Mouse (Mus musculus): ENCODE measurements around the gene Myo3a.

The Myo3a gene

DNA sequence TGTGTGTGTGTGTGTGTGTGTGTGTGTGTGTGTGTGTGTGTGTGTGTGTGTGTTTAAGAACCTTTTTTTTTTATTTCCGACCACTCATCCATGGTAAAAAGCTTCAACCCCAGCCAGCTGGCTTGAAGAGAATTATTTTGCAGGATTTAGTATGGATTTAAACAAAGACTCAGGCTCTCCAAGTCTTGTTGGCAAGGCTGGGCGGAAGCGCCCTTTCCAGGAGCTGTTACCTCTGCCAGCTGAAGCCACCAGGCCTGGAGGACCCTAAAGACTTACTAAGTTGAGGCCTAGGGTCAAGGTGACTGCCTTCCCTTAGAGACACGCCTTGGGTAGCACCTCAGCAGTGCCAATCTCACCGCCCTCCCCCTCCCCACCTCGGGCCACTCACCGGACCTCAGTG, 393.2 kb downstream of the Myo3a start:
- DNase-seq (ENCODE audit: extremely low read depth, insufficient read length, low spot score) = no peak

DNA sequence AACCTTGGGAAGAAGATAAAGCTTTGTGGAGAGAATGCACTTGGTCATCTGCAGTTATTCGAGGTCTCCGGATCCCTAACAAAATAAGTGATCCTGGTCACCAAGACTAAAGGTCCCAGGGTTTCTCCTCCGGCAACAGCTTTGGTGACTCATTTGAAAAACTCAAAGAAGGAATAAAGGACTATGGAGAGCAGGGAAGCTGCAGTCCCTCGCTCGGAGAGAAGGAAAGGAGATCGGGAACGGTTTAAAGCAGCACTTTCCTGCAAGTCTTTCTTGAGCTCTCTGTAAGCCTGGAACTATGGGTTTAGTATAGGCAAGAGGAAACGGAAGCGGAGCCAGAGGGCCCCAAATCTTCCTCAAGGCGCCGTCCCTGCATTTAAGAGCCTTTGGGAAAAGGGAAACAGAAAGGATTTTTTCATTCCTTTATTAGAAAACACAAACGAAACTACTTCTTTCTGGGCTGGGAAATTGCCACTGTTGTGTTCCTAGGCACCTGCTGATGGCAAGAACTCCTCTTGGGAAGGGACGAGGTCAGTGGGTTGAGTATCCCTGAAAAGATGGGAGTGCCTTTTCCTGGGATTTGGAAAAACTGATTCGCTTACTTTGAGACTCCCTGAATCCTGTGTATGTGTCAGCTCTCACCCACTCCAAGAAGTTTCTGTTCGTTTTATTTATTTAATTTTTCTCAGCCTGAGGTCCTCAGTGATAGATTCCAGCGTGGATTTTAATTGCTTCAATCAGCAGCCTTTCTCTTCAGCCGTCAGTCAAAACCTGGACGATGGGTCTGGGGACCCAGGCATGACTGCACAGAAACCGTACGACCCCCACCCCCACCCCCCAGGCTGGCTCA, 393.9 kb downstream of the Myo3a start:
- no peak for DNase-seq (ENCODE audit: extremely low read depth, insufficient read length, low spot score)

DNA sequence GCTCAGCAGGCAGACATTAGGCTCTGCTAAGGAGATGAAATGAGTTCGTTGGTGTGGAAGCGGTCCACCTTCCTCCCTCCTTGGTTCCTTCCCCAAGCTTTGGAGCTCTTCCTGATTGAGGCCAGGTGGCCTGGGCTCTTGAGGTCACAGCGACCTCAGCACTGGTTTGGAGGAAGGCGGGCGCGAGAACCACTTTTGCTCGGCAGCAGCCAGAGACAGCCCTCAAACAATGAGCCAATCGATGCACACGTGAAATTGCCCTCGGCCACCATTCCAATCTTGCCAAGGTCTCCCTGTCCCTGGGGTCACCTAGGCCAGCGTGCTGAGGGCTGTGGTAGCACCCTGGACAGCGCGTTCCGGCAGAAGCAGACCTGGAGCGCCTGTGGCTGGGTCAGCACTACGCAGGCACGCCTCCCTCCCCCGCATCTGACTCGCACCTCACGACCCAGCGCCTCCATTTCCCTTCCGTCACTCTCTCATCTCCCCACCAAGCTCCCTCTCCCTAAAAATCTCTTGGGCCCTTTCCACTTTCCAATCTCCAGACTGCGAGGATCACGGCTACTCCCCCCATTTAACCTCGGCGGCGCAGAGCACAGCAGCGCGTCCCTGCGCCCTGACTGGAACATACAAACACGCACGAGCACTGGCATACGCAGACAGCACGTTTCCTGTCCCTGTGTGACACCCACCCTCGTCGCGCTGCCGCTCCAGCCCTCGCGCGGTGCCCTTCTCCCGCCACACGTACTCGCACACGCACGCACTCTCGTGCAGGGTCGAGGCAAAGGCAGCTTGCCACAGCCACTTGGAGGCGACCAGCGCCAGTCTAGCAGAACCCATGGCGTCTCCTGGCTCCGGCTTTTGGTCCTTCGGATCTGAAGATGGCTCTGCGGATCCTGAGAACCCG, 394.8 kb downstream of the Myo3a start, which contains the start of gene Gad2:
Gad2 (plus strand) TSS at position 378 of the 904 bp plus-strand sequence.
- no peak for DNase-seq (ENCODE audit: extremely low read depth, insufficient read length, low spot score)

DNA sequence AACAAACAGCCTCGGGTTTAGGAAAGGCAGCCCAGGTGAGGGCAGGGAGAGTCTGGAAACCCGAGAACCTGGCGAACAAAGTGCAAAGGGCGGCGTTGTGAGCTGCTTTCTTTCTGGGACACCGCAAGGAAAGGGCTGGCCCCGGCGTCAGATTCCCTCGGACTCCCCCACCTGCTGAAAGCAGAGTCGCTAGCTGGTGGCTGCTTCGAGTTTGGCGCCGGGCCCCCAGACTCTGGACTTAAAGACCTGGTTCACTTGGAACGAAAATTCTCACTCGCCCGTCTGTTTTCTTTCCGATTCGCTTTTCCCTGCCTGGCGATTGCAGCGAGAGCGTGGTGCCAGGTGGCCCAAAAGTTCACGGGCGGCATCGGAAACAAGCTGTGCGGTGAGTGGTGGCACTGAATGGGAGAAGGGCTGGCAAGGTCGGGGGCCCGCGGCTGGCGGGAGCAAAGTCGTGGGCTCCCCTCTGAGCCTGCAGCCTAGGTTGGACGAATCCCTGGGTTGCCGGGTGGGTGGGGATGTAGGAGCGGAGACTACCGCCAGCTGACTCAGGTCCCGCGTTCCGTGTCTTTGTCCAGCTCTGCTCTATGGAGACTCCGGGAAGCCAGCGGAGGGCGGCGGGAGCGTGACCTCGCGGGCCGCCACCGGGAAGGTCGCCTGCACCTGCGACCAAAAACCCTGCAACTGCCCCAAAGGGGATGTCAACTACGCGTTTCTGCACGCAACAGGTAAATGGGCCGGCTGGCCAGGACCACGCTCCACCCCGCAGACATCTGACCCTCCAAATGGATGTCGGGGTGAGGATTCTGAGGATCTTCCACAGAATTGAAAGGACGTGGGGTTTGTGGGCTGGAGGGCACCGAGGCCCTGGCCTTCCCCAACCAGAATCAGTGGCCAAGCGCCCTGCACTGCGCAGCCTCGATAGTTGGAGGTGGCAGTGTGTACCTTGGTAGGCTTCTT, 396.1 kb downstream of the Myo3a start:
- no peak for DNase-seq (ENCODE audit: extremely low read depth, insufficient read length, low spot score)

DNA sequence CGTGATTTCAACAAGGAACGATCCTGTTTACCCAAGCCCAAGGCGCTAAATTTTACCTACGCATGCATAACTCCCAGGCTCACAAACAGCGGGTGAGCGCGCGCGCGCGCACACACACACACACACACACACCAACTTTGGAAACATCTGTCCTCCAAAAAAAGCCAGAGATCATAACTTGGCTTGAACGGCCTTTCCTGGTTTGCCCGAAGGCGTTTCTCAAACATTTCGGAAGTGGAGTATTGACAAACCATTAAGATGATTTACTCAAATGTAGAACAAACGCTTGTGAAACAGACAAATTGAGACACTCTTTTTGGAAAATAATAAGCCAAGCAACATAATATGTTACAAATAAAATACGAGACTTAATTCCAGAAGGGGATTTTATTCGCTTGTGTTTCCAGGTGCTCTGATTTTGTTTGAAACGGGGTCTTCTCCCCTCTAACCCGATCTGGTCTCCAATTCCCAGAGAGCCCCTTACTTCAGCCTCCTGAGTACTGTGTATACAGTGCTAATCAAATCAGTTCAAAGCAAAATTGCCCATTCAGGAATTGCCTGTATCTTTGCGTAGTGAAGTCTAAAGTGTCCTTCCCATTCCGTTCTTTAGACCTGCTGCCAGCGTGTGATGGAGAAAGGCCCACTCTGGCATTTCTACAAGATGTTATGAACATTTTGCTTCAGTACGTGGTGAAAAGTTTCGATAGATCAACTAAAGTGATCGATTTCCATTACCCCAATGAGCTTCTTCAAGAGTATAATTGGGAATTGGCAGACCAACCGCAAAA, 397.1 kb downstream of the Myo3a start:
- no peak for DNase-seq (ENCODE audit: extremely low read depth, insufficient read length, low spot score)

DNA sequence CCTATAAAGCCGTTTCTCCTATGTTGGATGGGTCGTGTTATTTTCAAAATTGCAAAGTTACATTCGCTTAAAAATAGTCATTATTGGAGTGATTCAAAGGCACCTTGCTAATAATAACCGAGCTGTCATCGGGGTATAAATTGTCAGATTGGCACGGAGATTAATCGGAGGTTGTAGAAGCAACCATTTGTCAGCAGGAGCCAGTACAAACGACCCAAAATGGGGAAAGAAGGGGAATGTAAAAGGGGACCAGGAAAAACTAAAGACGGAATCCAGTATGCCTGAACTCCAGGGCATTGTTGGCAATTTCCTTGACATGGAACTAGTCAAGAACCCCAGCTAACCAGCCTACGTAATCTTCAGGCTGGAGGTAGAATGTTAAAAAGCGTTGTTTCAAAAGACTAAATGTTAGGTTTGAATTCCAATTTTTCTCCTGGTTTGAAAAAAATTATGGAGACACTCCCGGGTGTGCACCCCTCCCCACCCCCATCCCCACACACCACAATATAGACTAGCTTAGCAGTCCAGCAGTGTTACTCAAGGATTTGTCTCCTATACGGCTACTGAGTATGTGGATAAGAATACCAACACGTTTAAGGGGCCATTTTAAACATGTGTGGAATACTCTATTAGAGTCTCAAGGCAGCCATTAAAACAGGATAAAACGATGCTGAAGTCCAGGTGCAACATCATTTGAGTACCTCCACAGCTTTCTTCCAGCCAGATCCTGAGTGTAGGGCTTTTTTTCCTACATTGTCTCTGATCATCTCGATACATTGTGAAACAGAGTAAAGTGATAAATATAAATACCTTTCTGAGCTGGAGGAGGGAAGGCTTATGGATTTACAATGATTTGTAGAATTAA, 398.0 kb downstream of the Myo3a start:
- DNase-seq (ENCODE audit: extremely low read depth, insufficient read length, low spot score) = no peak

DNA sequence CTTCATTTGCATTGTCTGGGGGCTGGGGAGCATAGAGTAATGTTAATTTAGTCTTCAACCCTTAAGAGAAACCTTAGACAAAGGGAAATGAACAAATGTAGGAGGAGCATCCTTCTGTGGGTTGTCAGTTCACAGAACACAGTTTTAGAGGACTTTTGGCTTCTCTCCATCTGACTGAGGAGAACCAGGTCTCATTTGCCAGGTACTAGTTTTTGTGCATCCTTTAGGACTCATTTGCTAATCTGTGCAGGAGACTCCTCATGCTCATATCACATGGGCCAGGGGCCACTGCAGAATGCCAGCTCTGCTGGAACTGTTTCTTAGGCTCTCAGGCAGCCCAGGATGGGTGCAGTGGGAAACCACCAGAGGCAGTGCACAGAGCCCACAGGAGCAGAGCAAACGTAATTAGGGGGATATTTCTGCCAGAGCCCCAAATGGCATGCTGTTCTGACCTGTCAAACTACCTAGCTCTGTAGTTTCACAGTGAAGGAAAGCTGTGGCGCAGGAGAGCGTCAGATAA, 399.9 kb downstream of the Myo3a start:
- no peak for DNase-seq (ENCODE audit: extremely low read depth, insufficient read length, low spot score)

DNA sequence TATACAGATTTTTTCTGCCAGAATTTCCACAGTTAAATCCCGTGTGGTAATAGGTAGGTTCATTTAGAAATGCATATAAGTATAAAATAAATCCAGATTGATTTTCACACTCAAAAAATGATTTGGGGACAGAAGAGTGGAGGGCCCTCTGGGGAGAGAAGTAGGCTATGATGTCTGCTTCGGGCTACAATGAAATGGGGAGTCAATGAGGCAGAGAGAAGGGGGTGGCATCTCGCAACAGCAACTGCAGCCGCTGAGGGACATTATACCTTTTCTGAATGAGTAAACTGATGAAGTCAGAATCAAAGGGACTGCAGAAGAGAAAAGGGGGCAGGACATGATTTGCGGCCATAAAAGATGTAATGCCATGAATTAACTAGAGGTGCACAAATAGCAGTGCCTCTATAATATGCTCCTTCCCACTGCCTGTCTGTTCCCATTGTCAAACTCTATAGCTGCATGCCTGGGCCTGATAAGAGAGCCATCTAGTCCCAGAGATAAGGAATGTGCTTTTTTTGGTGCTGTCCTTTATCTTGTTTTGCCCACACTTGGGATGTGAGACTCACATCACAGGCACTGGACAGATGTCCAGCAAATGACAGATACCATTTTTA, 400.6 kb downstream of the Myo3a start:
- DNase-seq (ENCODE audit: extremely low read depth, insufficient read length, low spot score) = no peak

DNA sequence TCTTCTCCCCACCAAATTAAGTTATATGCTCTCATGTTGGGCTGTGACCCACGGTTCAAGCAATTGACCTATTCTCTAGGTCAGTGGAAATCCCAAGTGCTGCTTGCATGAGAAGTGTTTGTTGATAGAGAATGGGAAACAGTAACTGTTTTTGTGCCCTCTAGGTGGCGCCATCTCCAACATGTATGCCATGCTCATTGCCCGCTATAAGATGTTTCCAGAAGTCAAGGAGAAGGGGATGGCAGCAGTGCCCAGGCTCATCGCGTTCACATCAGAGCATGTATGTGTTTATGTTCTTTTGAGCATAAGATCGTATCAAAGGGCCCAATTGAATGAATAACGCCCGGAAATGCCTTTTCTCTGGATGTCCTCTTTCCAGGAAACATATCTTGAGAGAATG, 407.5 kb downstream of the Myo3a start:
- no peak for DNase-seq (ENCODE audit: extremely low read depth, insufficient read length, low spot score)

DNA sequence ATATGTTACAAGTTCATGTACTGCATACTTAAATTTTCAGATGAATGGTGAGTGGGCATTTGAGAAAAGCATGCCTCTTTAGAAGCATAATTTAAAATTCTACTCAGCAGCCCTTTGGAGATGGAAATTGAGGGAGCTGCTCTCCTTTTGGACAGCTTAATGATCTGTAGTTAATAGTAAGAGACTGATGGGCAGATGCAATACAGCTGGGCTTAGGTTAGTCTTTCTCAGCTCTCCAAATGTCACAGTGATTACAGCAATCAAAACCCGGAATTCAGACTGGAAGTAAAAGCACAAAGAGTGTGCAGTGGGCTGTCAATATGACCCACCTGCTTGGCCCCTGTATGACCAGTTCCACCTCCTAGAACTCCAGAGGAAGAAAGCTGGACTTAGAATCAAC, 418.8 kb downstream of the Myo3a start:
- DNase-seq (ENCODE audit: extremely low read depth, insufficient read length, low spot score) = no peak

DNA sequence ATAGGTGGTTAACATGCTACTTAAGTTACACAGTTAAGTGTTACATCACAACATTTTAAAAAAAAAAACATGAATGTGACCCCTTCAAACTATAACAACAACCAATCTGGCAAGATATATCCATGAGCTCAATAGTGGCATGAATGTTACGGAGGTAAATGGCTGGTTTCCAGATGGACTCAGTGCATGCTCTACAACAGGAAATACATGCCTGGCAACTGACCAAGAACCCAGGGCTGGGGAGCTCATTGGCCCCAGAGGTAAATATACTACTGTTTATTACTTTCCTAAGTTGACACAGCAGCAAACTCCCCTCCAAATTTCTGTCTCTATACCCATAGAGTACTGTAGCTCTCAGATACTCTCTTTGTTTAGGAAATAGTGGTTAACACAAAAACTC, 421.1 kb downstream of the Myo3a start:
- no peak for DNase-seq (ENCODE audit: extremely low read depth, insufficient read length, low spot score)

DNA sequence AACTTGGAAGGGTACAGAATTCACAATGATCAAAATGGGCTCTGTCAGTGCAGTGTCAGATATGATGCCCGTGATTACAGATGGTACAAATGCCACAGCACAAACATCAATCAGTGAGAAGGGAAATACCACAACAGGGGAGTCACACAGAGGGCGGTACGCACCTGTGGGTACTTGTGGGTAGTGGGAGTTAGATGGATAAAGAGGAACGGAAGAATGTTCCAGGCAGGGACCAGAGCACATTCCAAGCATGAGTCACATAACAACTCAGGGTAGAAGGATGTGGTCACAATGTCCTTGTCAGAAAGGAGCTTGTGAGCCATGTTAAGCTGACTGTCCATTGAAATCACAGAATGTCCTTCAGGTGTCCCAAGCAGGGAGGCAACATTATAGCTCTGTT, 424.5 kb downstream of the Myo3a start:
- peak; percentile 53 for DNase-seq (ENCODE audit: extremely low read depth, insufficient read length, low spot score)

DNA sequence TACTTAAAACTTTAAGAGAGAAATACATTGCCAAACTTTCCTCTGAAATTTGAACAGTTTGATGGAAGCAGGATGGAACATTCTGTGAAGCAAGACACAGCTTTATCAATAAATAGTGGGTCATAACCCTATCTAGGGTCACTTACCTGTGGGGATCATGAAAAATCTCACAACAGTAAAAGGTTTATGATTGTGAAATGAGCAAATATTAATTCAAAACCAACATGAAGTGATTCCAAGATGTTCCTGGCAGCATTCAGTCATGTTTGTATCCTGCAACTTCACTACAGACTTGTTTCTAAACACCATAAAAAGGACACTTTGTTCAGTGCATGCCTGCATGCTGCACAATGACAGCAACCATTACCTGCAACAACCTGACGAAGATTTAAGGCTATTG, 436.4 kb downstream of the Myo3a start:
- DNase-seq (ENCODE audit: extremely low read depth, insufficient read length, low spot score) = no peak

All from 3134 (cell line).